Mouse (Mus musculus): ENCODE results near the gene Vasp. TPM values are rescaled to one million over a fixed set of nuclear protein-coding genes. Genes with fewer than 3 reads are reported as not detected.

Vasp gene
- polyA plus RNA-seq, 1 experiment from 2014 or later = 108 TPM

GRCm38 (mm10) chr7:19230041-19230580 is 41.5 kb downstream of the Vasp start:
- Histone ChIP-seq H3K4me2 (replicated peaks; ENCODE audit: low read depth) (no peak overlapping the region; the same call in 1 of the 2 replicates), H3K27me3 (ENCODE audit: control insufficient read depth, insufficient read depth, low read length) (no peaks in the 10 kb centered on the region), H3K9me3 (ENCODE audit: control insufficient read depth, low read length) (no peaks in the 10 kb centered on the region), H3K4me3 (ENCODE audit: low read depth, low read length) (no peak overlapping the region), H3K36me3 (ENCODE audit: control insufficient read depth, insufficient read depth, low read length) (peaks cover under 1% of the 10 kb centered on the region; the same call in 1 of the 2 replicates), H3K27ac (replicated peaks) (no peak overlapping the region), H3K9ac (ENCODE audit: low read length) (no peak overlapping the region), H3K4me1 (replicated peaks; ENCODE audit: control insufficient read depth, insufficient read depth) (peaks cover 6% of the 10 kb centered on the region)
- no peak for ATAC-seq (ENCODE audit: low FRiP score, low TSS enrichment)
- DNase-seq (ENCODE audit: low spot score) = no peak
- WGBS = 75% methylated on average over 2 of the region's 2 CpGs
- TF ChIP-seq EP300 (optimal IDR thresholded peaks at IDR 0.05) (no peak), CTCF (IDR thresholded peaks at IDR 0.05; ENCODE audit: low read depth) (no peak)

- peak overlapping the region; percentile 68 for H3K9ac ChIP-seq (ENCODE audit: low read length)
- TF ChIP-seq EP300 (optimal IDR thresholded peaks at IDR 0.05) (no peak), CTCF (IDR thresholded peaks at IDR 0.05; ENCODE audit: low read depth) (no peak)
- peak overlapping the region; percentile 65 for H3K4me3 ChIP-seq (ENCODE audit: low read depth, low read length)
- ATAC-seq (ENCODE audit: low FRiP score, low TSS enrichment) = no peak
- no peaks in the 10 kb centered on the region for H3K27me3 ChIP-seq (ENCODE audit: control insufficient read depth, insufficient read depth, low read length)
- peaks cover 6% of the 10 kb centered on the region for H3K4me1 ChIP-seq (replicated peaks; ENCODE audit: control insufficient read depth, insufficient read depth)
- peak overlapping the region; percentile 81 for H3K4me2 ChIP-seq (replicated peaks; ENCODE audit: low read depth)
- no peaks in the 10 kb centered on the region for H3K36me3 ChIP-seq (ENCODE audit: control insufficient read depth, insufficient read depth, low read length)
- H3K9me3 ChIP-seq (ENCODE audit: control insufficient read depth, low read length) = no peaks in the 10 kb centered on the region
- H3K27ac ChIP-seq (replicated peaks) = peak overlapping the region; percentile 99; the same call in 1 of the 2 replicates
- DNase-seq (ENCODE audit: low spot score) = no peak
- WGBS = 29% methylated on average over 5 of the region's 5 CpGs
Measured at GRCm38 (mm10) chr7:19229404-19229803, 42.2 kb downstream of the Vasp start.

- H3K36me3 ChIP-seq (ENCODE audit: control insufficient read depth, insufficient read depth, low read length) = no peaks in the 10 kb centered on the region
- no peak for TF ChIP-seq EP300 (optimal IDR thresholded peaks at IDR 0.05)
- no peak for TF ChIP-seq CTCF (IDR thresholded peaks at IDR 0.05; ENCODE audit: low read depth)
- ATAC-seq (ENCODE audit: low FRiP score, low TSS enrichment) (no peak), DNase-seq (ENCODE audit: low spot score) (no peak)
- H3K27me3 ChIP-seq (ENCODE audit: control insufficient read depth, insufficient read depth, low read length) = no peaks in the 10 kb centered on the region
- peak overlapping the region; percentile 65 for H3K4me3 ChIP-seq (ENCODE audit: low read depth, low read length)
- peaks cover 6% of the 10 kb centered on the region for H3K4me1 ChIP-seq (replicated peaks; ENCODE audit: control insufficient read depth, insufficient read depth)
- under 1% methylated on average over 14 of the region's 14 CpGs for WGBS
- peak overlapping the region; percentile 81 for H3K4me2 ChIP-seq (replicated peaks; ENCODE audit: low read depth)
- no peaks in the 10 kb centered on the region for H3K9me3 ChIP-seq (ENCODE audit: control insufficient read depth, low read length)
- peak overlapping the region; percentile 99 for H3K27ac ChIP-seq (replicated peaks)
- peak overlapping the region; percentile 68 for H3K9ac ChIP-seq (ENCODE audit: low read length)
Measured at GRCm38 (mm10) chr7:19228793-19229148, 42.8 kb downstream of the Vasp start.

GRCm38 (mm10) chr7:19227883-19228792 is 43.5 kb downstream of the Vasp start, which contains the start of gene Opa3:
Gene Opa3 (plus strand): TSS chr7:19228334.
- Histone ChIP-seq H3K27ac (replicated peaks) (peak within 1 kb of the TSS; percentile 99), H3K27me3 (ENCODE audit: control insufficient read depth, insufficient read depth, low read length) (no peaks in the 10 kb centered on the region), H3K4me2 (replicated peaks; ENCODE audit: low read depth) (peak within 1 kb of the TSS; percentile 81), H3K9me3 (ENCODE audit: control insufficient read depth, low read length) (no peaks in the 10 kb centered on the region), H3K36me3 (ENCODE audit: control insufficient read depth, insufficient read depth, low read length) (no peaks in the 10 kb centered on the region), H3K4me1 (replicated peaks; ENCODE audit: control insufficient read depth, insufficient read depth) (peaks cover 6% of the 10 kb centered on the region), H3K9ac (ENCODE audit: low read length) (peak within 1 kb of the TSS; percentile 76), H3K4me3 (ENCODE audit: low read depth, low read length) (peak within 1 kb of the TSS; percentile 65)
- no peak for TF ChIP-seq EP300 (optimal IDR thresholded peaks at IDR 0.05)
- TF ChIP-seq CTCF (IDR thresholded peaks at IDR 0.05; ENCODE audit: low read depth) = peak; percentile 77
- under 1% methylated on average over 90 of the region's 91 CpGs for WGBS
- peak; percentile 94 for ATAC-seq (ENCODE audit: low FRiP score, low TSS enrichment)
- peak; percentile 100 for DNase-seq (ENCODE audit: low spot score)

GRCm38 (mm10) chr7:19226817-19227797 is 44.5 kb downstream of the Vasp start:
- peak overlapping the region; percentile 51 for H3K4me2 ChIP-seq (replicated peaks; ENCODE audit: low read depth)
- peak overlapping the region; percentile 53 for H3K9ac ChIP-seq (ENCODE audit: low read length)
- no peaks in the 10 kb centered on the region for H3K36me3 ChIP-seq (ENCODE audit: control insufficient read depth, insufficient read depth, low read length)
- H3K27me3 ChIP-seq (ENCODE audit: control insufficient read depth, insufficient read depth, low read length) = no peaks in the 10 kb centered on the region
- ATAC-seq (ENCODE audit: low FRiP score, low TSS enrichment) = peak; percentile 11
- H3K27ac ChIP-seq (replicated peaks) = peak overlapping the region; percentile 87
- WGBS = 14% methylated on average over 20 of the region's 20 CpGs
- H3K4me3 ChIP-seq (ENCODE audit: low read depth, low read length) = peak overlapping the region; percentile 38
- DNase-seq (ENCODE audit: low spot score) = peak; percentile 52
- H3K9me3 ChIP-seq (ENCODE audit: control insufficient read depth, low read length) = no peaks in the 10 kb centered on the region
- no peak for TF ChIP-seq EP300 (optimal IDR thresholded peaks at IDR 0.05)
- TF ChIP-seq CTCF (IDR thresholded peaks at IDR 0.05; ENCODE audit: low read depth) = no peak
- H3K4me1 ChIP-seq (replicated peaks; ENCODE audit: control insufficient read depth, insufficient read depth) = peaks cover 6% of the 10 kb centered on the region
